Mouse (Mus musculus): ENCODE results near the gene Prkaca. TPM values are rescaled to one million over a fixed set of nuclear protein-coding genes. Genes with fewer than 3 reads are reported as not detected.

Prkaca gene
- total RNA-seq, 2 experiments from 2014 or later = 137 to 165 TPM

GRCm38 (mm10) chr8:84010625-84011611, 38.1 kb downstream of the Prkaca start:
- intact Hi-C loops (cut with DNase I) = loop anchor here (5.0 kb wide), 2 partner anchors 34 to 56 kb away; partner anchors contain the start of genes Gm10643 and Rfx1
- Histone ChIP-seq H3K27ac (peak overlapping the region; percentile 76), H3K4me3 (peak overlapping the region; percentile 82)
- peak; percentile 87 for TF ChIP-seq CTCF (IDR thresholded peaks at IDR 0.05)
- peak; percentile 89 for DNase-seq

GRCm38 (mm10) chr8:84011705-84012498, 39.1 kb downstream of the Prkaca start, which contains the start of gene 2210011C24Rik:
Gene 2210011C24Rik, minus strand, starts transcription at chr8:84012171.
- peak within 1 kb of the TSS; percentile 76 for H3K27ac ChIP-seq
- intact Hi-C loops (cut with DNase I) = loop anchor here (5.0 kb wide), 2 partner anchors 35 to 55 kb away; partner anchors contain the start of genes Gm10643 and Rfx1
- H3K4me3 ChIP-seq = peak within 1 kb of the TSS; percentile 82
- peak; percentile 74 for DNase-seq
- TF ChIP-seq CTCF (IDR thresholded peaks at IDR 0.05) = no peak

- Histone ChIP-seq H3K4me3 (peak overlapping the region; percentile 82), H3K27ac (peak overlapping the region; percentile 76)
- peak; percentile 77 for DNase-seq
- intact Hi-C loops (cut with DNase I) = loop anchor here (5.0 kb wide), 2 partner anchors 35 to 55 kb away; partner anchors contain the start of genes Gm10643 and Rfx1
- no peak for TF ChIP-seq CTCF (IDR thresholded peaks at IDR 0.05)
Measured at GRCm38 (mm10) chr8:84012499-84013165, 39.8 kb downstream of the Prkaca start.

- intact Hi-C loops (cut with DNase I) = no loop called here
- H3K4me3 ChIP-seq = no peak overlapping the region
- no peak for TF ChIP-seq CTCF (IDR thresholded peaks at IDR 0.05)
Measured at GRCm38 (mm10) chr8:84015833-84016232, 43.0 kb downstream of the Prkaca start.

GRCm38 (mm10) chr8:84019738-84020137, 46.9 kb downstream of the Prkaca start:
- Histone ChIP-seq H3K4me3 (no peak overlapping the region), H3K27ac (no peak overlapping the region)
- intact Hi-C loops (cut with DNase I) = no loop called here
- DNase-seq = no peak
- no peak for TF ChIP-seq CTCF (IDR thresholded peaks at IDR 0.05)

More at GRCm38 (mm10) chr8:84015833-84016232, 43.0 kb downstream of the Prkaca start:
- no peak for DNase-seq
- H3K27ac ChIP-seq = no peak overlapping the region

- TF ChIP-seq CTCF (IDR thresholded peaks at IDR 0.05) = no peak
- Histone ChIP-seq H3K27ac (peak within 1 kb of the TSS; percentile 5; the same call in 1 of the 2 replicates), H3K4me3 (no peak within 1 kb of the TSS)
- DNase-seq = peak; percentile 33
- intact Hi-C loops (cut with DNase I) = no loop called here
Measured at GRCm38 (mm10) chr8:84021096-84021495, 48.3 kb downstream of the Prkaca start, which contains the start of gene Palm3. Gene Palm3, plus strand, starts transcription at chr8:84021471.

GRCm38 (mm10) chr8:84021569-84021968, 48.8 kb downstream of the Prkaca start:
- intact Hi-C loops (cut with DNase I) = no loop called here
- no peak for TF ChIP-seq CTCF (IDR thresholded peaks at IDR 0.05)
- Histone ChIP-seq H3K4me3 (no peak overlapping the region), H3K27ac (peak overlapping the region; percentile 5; the same call in 1 of the 2 replicates)
- DNase-seq = no peak

GRCm38 (mm10) chr8:84023085-84023484, 50.3 kb downstream of the Prkaca start:
- TF ChIP-seq CTCF (IDR thresholded peaks at IDR 0.05) = no peak
- peak overlapping the region; percentile 76 for H3K27ac ChIP-seq
- intact Hi-C loops (cut with DNase I) = no loop called here
- H3K4me3 ChIP-seq = peak overlapping the region; percentile 2; the same call in 1 of the 2 replicates
- peak; percentile 89 for DNase-seq

GRCm38 (mm10) chr8:84023631-84024030, 50.8 kb downstream of the Prkaca start:
- Histone ChIP-seq H3K27ac (peak overlapping the region; percentile 76), H3K4me3 (no peak overlapping the region; the same call in 1 of the 2 replicates)
- intact Hi-C loops (cut with DNase I) = no loop called here
- TF ChIP-seq CTCF (IDR thresholded peaks at IDR 0.05) = no peak
- DNase-seq = no peak

- TF ChIP-seq CTCF (IDR thresholded peaks at IDR 0.05) = peak; percentile 68
- DNase-seq = peak; percentile 74
- H3K27ac ChIP-seq = peak overlapping the region; percentile 76; the same call in 1 of the 2 replicates
- intact Hi-C loops (cut with DNase I) = no loop called here
- no peak overlapping the region for H3K4me3 ChIP-seq
Measured at GRCm38 (mm10) chr8:84024171-84024570, 51.4 kb downstream of the Prkaca start.

- no peak overlapping the region; the same call in 1 of the 2 replicates for H3K27ac ChIP-seq
- peak; percentile 72 for DNase-seq
- no peak for TF ChIP-seq CTCF (IDR thresholded peaks at IDR 0.05)
- intact Hi-C loops (cut with DNase I) = no loop called here
- peak overlapping the region; percentile 70 for H3K4me3 ChIP-seq
Measured at GRCm38 (mm10) chr8:84025863-84026262, 53.1 kb downstream of the Prkaca start.

All from gastrocnemius, adult 2 months (tissue).